Comparison of ENCODE assay signal across 15 mouse cellular contexts in the genomic region with DNA sequence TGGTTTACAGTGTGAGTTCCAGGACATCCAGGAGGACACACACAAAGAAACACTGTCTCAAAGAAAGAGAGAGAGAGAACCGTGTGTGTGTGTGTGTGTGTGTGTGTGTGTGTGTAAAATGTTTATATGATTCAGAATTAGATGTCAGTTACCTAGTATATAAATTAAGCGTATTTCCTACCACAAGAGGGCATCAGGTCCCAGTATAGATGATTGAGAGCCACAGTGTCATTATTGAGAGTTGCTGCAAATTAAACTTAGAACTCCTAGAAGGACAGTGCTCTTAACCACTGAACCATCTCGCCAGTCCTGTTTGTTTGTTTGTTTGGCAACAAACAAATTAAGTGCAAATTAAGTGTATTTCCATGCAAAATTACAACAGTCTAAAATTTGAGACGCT. TPM values are rescaled to one million over a fixed set of nuclear protein-coding genes. Genes with fewer than 3 reads are reported as not detected.
DNase-seq lines count a peak whose midpoint lies in the region; ATAC-seq and TF ChIP-seq lines count a peak whose summit lies in the region.
"Had no signal": no experiment of that assay in that cellular context is flagged by ENCODE, and none has a peak within 500 bp of the region (broad histone marks: within the 10 kb centered on the region; RNA-seq: fewer than 3 reads in every experiment).

No protein-coding gene starts in this region.

- no peak overlapping the region for H3K4me3 ChIP-seq in forebrain, postnatal 0 days (ENCODE audit: low read depth, low read length)
- no peak overlapping the region for H3K4me3 ChIP-seq in forebrain, embryonic 12.5 days (replicated peaks)
- no peak overlapping the region for H3K4me3 ChIP-seq in liver, postnatal 0 days (ENCODE audit: low read depth, low read length)
- H3K4me3 ChIP-seq in liver, embryonic 11.5 days (ENCODE audit: low read depth, low read length) = no peak overlapping the region
- H3K4me3 ChIP-seq in CH12.LX (replicated peaks in 1 of 3; ENCODE audit: low read depth in 2 of 3, low read length in 2 of 3, poor library complexity in 1 of 3) = no peak overlapping the region
- H3K4me3 ChIP-seq: forebrain, embryonic 10.5 days; lung, embryonic 15.5 days had no signal

- TF ChIP-seq CTCF in forebrain, postnatal 0 days (IDR thresholded peaks at IDR 0.05; ENCODE audit: low read depth) = peak; percentile 35
- peak; percentile 43 for TF ChIP-seq CTCF in liver, postnatal 0 days (IDR thresholded peaks at IDR 0.05; ENCODE audit: low read depth)
- peak in 1 of 2 experiments; percentile 42; a peak in 2 of 4 replicates for TF ChIP-seq CTCF in CH12.LX (conservative IDR thresholded peaks at IDR 0.05 in 1 of 2, IDR thresholded peaks at IDR 0.05 in 1 of 2; ENCODE audit: low read depth in 2 of 2, low read length in 2 of 2)
- TF ChIP-seq CTCF in brain, embryonic 14.5 days (IDR thresholded peaks at IDR 0.05; ENCODE audit: borderline replicate concordance, extremely low read depth, insufficient read depth, insufficient read length) = no peak

- TF ChIP-seq RAD21 in CH12.LX (IDR thresholded peaks at IDR 0.05; ENCODE audit: low read depth, low read length) = peak; percentile 11

- no peak overlapping the region for H3K4me2 ChIP-seq in forebrain, postnatal 0 days (ENCODE audit: low read depth)
- H3K4me2 ChIP-seq in forebrain, embryonic 12.5 days = no peak overlapping the region
- H3K4me2 ChIP-seq in liver, postnatal 0 days (ENCODE audit: low read depth, low read length) = no peak overlapping the region
- H3K4me2 ChIP-seq in liver, embryonic 11.5 days = no peak overlapping the region
- no peak overlapping the region for H3K4me2 ChIP-seq in CH12.LX (ENCODE audit: insufficient read depth, low read depth, poor library complexity, severe bottlenecking)
- H3K4me2 ChIP-seq: lung, embryonic 15.5 days had no signal

- TF ChIP-seq EP300 in liver, postnatal 0 days (IDR thresholded peaks at IDR 0.05; ENCODE audit: low read depth) = no peak
- no peak for TF ChIP-seq EP300 in CH12.LX (IDR thresholded peaks at IDR 0.05; ENCODE audit: low read length)

- H3K36me3 ChIP-seq in forebrain, postnatal 0 days (ENCODE audit: insufficient read depth) = peaks cover 69% of the 10 kb centered on the region
- H3K36me3 ChIP-seq in forebrain, embryonic 12.5 days (replicated peaks) = peaks cover 83% of the 10 kb centered on the region
- peaks cover 64% of the 10 kb centered on the region for H3K36me3 ChIP-seq in liver, postnatal 0 days (replicated peaks; ENCODE audit: insufficient read depth, low read length)
- peaks cover 49% of the 10 kb centered on the region for H3K36me3 ChIP-seq in liver, embryonic 11.5 days (ENCODE audit: control insufficient read depth, insufficient read depth, low read length)
- H3K36me3 ChIP-seq in CH12.LX (replicated peaks in 1 of 2; ENCODE audit: control insufficient read depth in 1 of 2, insufficient read depth in 1 of 2, low read length in 1 of 2) = peaks cover 49 to 80% of the 10 kb centered on the region in 2 experiments

- ATAC-seq in forebrain, postnatal 0 days = no peak
- ATAC-seq in forebrain, embryonic 12.5 days (ENCODE audit: low FRiP score) = no peak
- ATAC-seq in liver, postnatal 0 days = no peak
- ATAC-seq in liver, embryonic 11.5 days (replicated peaks; ENCODE audit: low FRiP score) = no peak
- ATAC-seq: midbrain, embryonic 16.5 days had no signal

- no peak for TF ChIP-seq POLR2A in CH12.LX (IDR thresholded peaks at IDR 0.05; ENCODE audit: low read depth, low read length)
- TF ChIP-seq POLR2A in brain, embryonic 14.5 days (IDR thresholded peaks at IDR 0.05; ENCODE audit: borderline replicate concordance, extremely low read depth, insufficient read depth, insufficient read length, poor library complexity, severe bottlenecking) = no peak

- no peaks in the 10 kb centered on the region; the same call in 1 of the 2 replicates for H3K79me2 ChIP-seq in CH12.LX (replicated peaks; ENCODE audit: control insufficient read depth, extremely low read depth, insufficient read depth, poor library complexity, severe bottlenecking)

- H3K27ac ChIP-seq in forebrain, postnatal 0 days (ENCODE audit: low read depth, low read length) = no peak overlapping the region
- H3K27ac ChIP-seq in forebrain, embryonic 12.5 days = no peak overlapping the region
- no peak overlapping the region for H3K27ac ChIP-seq in liver, postnatal 0 days (ENCODE audit: low read depth)
- H3K27ac ChIP-seq in liver, embryonic 11.5 days (ENCODE audit: low read depth, low read length) = no peak overlapping the region
- H3K27ac ChIP-seq in CH12.LX (ENCODE audit: insufficient read depth, low read depth) = no peak overlapping the region
- H3K27ac ChIP-seq: forebrain, embryonic 10.5 days; lung, embryonic 15.5 days had no signal

- no peak for DNase-seq in forebrain, postnatal 0 days
- no peak for DNase-seq in liver, postnatal 0 days
- no peak for DNase-seq in liver, embryonic 11.5 days (ENCODE audit: low spot score)
- no peak for DNase-seq in CH12.LX (ENCODE audit: extremely low read depth)
- DNase-seq in brain, embryonic 14.5 days (ENCODE audit: low read depth) = peak; percentile 6
- DNase-seq in frontal cortex, postnatal 25 days (ENCODE audit: low spot score in 2 of 2) = no peak
- DNase-seq in left cerebral cortex, adult 18-20 months (ENCODE audit: low spot score in 2 of 2) = no peak
- DNase-seq: gastrocnemius, postnatal 14 days; heart, postnatal 14 days; kidney, adult 11 months had no signal

- no peaks in the 10 kb centered on the region for H3K27me3 ChIP-seq in forebrain, postnatal 0 days (ENCODE audit: insufficient read depth, low read length)
- no peaks in the 10 kb centered on the region for H3K27me3 ChIP-seq in forebrain, embryonic 12.5 days
- no peaks in the 10 kb centered on the region for H3K27me3 ChIP-seq in liver, postnatal 0 days (ENCODE audit: insufficient read depth, low read length)
- no peaks in the 10 kb centered on the region for H3K27me3 ChIP-seq in liver, embryonic 11.5 days (replicated peaks; ENCODE audit: control insufficient read depth, insufficient read depth, low read length)
- no peaks in the 10 kb centered on the region for H3K27me3 ChIP-seq in CH12.LX (replicated peaks)
- H3K27me3 ChIP-seq: lung, embryonic 15.5 days had no signal

- H3K9me3 ChIP-seq in forebrain, postnatal 0 days (ENCODE audit: low read length) = no peaks in the 10 kb centered on the region
- H3K9me3 ChIP-seq in forebrain, embryonic 12.5 days = no peaks in the 10 kb centered on the region
- H3K9me3 ChIP-seq in liver, postnatal 0 days (ENCODE audit: low read length) = no peaks in the 10 kb centered on the region
- H3K9me3 ChIP-seq in liver, embryonic 11.5 days (ENCODE audit: control insufficient read depth, low read length) = no peaks in the 10 kb centered on the region
- no peaks in the 10 kb centered on the region for H3K9me3 ChIP-seq in CH12.LX (replicated peaks; ENCODE audit: low read length)
- H3K9me3 ChIP-seq: forebrain, embryonic 10.5 days; lung, embryonic 15.5 days had no signal

- no peaks in the 10 kb centered on the region for H3K4me1 ChIP-seq in forebrain, postnatal 0 days (ENCODE audit: insufficient read depth)
- no peaks in the 10 kb centered on the region for H3K4me1 ChIP-seq in forebrain, embryonic 12.5 days
- H3K4me1 ChIP-seq in liver, postnatal 0 days (ENCODE audit: insufficient read depth) = no peaks in the 10 kb centered on the region
- H3K4me1 ChIP-seq in liver, embryonic 11.5 days (replicated peaks; ENCODE audit: control insufficient read depth, insufficient read depth, low read length) = no peaks in the 10 kb centered on the region
- H3K4me1 ChIP-seq in CH12.LX (ENCODE audit: control insufficient read depth in 1 of 2, insufficient read depth in 2 of 2) = peaks cover 0 to 2% of the 10 kb centered on the region in 2 experiments; a peak in 1 of 4 replicates
- H3K4me1 ChIP-seq: forebrain, embryonic 10.5 days; lung, embryonic 15.5 days had no signal

- in situ Hi-C loops in CH12.LX (cut with MboI; ENCODE audit: low pct_ligation_motif_present, low pct_unique_long_range_greater_than_20kb, low sequenced_read_pairs) = no loop called here

- dilution Hi-C loops in CH12.LX (cut with MboI; ENCODE audit: extremely low pct_ligation_motif_present, extremely low pct_unique_long_range_greater_than_20kb, low sequenced_read_pairs) = no loop called here

- 90% methylated on average over 4 of the region's 4 CpGs for WGBS in forebrain, postnatal 0 days
- 92% methylated on average over 4 of the region's 4 CpGs for WGBS in forebrain, embryonic 12.5 days
- WGBS in liver, postnatal 0 days (ENCODE audit: insufficient replicate concordance) = 84% methylated on average over 4 of the region's 4 CpGs
- WGBS in liver, embryonic 11.5 days = 86% methylated on average over 4 of the region's 4 CpGs

- H3K9ac ChIP-seq in forebrain, postnatal 0 days = no peak overlapping the region
- no peak overlapping the region for H3K9ac ChIP-seq in forebrain, embryonic 12.5 days
- H3K9ac ChIP-seq in liver, postnatal 0 days (replicated peaks) = no peak overlapping the region
- no peak overlapping the region for H3K9ac ChIP-seq in liver, embryonic 11.5 days (ENCODE audit: low read depth, low read length)
- no peak overlapping the region for H3K9ac ChIP-seq in CH12.LX (ENCODE audit: insufficient read depth, low read depth)
- H3K9ac ChIP-seq: lung, embryonic 15.5 days had no signal

RNA-seq across cellular contexts. Expression of a gene that starts 33.8 kb away (rescaled TPM):
- total RNA-seq in forebrain, postnatal 0 days (2014; rRNA removed) = 0.15 TPM in 1 of 2 replicates, not detected in the other
- 0.14 TPM in 1 of 2 replicates, not detected in the other for polyA plus RNA-seq in forebrain, postnatal 0 days (2015; fragmentation: Nextera tagmentation; extraction: Ambion mirVana)
- 0.09 TPM in 1 of 2 replicates, not detected in the other for polyA plus RNA-seq in forebrain, embryonic 12.5 days (2016; fragmentation: Nextera tagmentation; extraction: Ambion mirVana)
- polyA plus RNA-seq in liver, postnatal 0 days (2015; fragmentation: Nextera tagmentation; extraction: Ambion mirVana) = 1,300 and 1,356 TPM in 2 replicates
- polyA plus RNA-seq in liver, embryonic 11.5 days (2014; fragmentation: Nextera tagmentation; extraction: Ambion mirVana) = 124 and 136 TPM in 2 replicates
- 0.04 TPM in 1 of 2 replicates, not detected in the other for total RNA-seq in CH12.LX (2012; rRNA removed)
- total RNA-seq in CH12.LX (2014; rRNA removed) = not detected in 2 replicates
- not detected in 2 replicates for polyA plus RNA-seq in CH12.LX (2012; ENCODE audit: insufficient read length, low read depth)
- polyA plus RNA-seq in brain, embryonic 14.5 days (2012; rRNA removed) = 0.18 TPM in 2 replicates
- under 1 TPM in 1 of 2 experiments, not detected in 1; 0.14 TPM for total RNA-seq in left cerebral cortex, adult 18-20 months (2021)
- total RNA-seq: layer of hippocampus, postnatal 25 days had no signal
- polyA plus RNA-seq: forebrain, embryonic 10.5 days had no signal

RNA-seq across cellular contexts. Expression of a gene that starts 47.2 kb away (rescaled TPM):
- 18.5 and 30.7 TPM in 2 replicates for total RNA-seq in forebrain, postnatal 0 days (2014; rRNA removed)
- polyA plus RNA-seq in forebrain, postnatal 0 days (2015; fragmentation: Nextera tagmentation; extraction: Ambion mirVana) = 6.2 and 8.7 TPM in 2 replicates
- polyA plus RNA-seq in forebrain, embryonic 12.5 days (2016; fragmentation: Nextera tagmentation; extraction: Ambion mirVana) = 8.9 and 12.6 TPM in 2 replicates
- polyA plus RNA-seq in liver, postnatal 0 days (2015; fragmentation: Nextera tagmentation; extraction: Ambion mirVana) = 1.8 and 2.1 TPM in 2 replicates
- 5.1 and 5.4 TPM in 2 replicates for polyA plus RNA-seq in liver, embryonic 11.5 days (2014; fragmentation: Nextera tagmentation; extraction: Ambion mirVana)
- total RNA-seq in CH12.LX (2012; rRNA removed) (8.1 and 8.3 TPM in 2 replicates), CH12.LX (2014; rRNA removed) (8.8 and 9.2 TPM in 2 replicates)
- 16.0 and 17.1 TPM in 2 replicates for polyA plus RNA-seq in CH12.LX (2012; ENCODE audit: insufficient read length, low read depth)
- polyA plus RNA-seq in brain, embryonic 14.5 days (2012; rRNA removed) = 26.8 and 27.3 TPM in 2 replicates
- total RNA-seq in left cerebral cortex, adult 18-20 months (2021) = 10 to 100 TPM; 10.2 to 11.4 TPM

RNA-seq across cellular contexts. Expression of a gene that starts 47.3 kb away (rescaled TPM):
- total RNA-seq in forebrain, postnatal 0 days (2014; rRNA removed) = 81.5 and 104 TPM in 2 replicates
- polyA plus RNA-seq in forebrain, postnatal 0 days (2015; fragmentation: Nextera tagmentation; extraction: Ambion mirVana) = 107 and 111 TPM in 2 replicates
- polyA plus RNA-seq in forebrain, embryonic 12.5 days (2016; fragmentation: Nextera tagmentation; extraction: Ambion mirVana) = 71.0 and 76.1 TPM in 2 replicates
- 27.3 and 28.1 TPM in 2 replicates for polyA plus RNA-seq in liver, postnatal 0 days (2015; fragmentation: Nextera tagmentation; extraction: Ambion mirVana)
- polyA plus RNA-seq in liver, embryonic 11.5 days (2014; fragmentation: Nextera tagmentation; extraction: Ambion mirVana) = 99.2 and 100 TPM in 2 replicates
- total RNA-seq in CH12.LX (2012; rRNA removed) (15.6 and 20.6 TPM in 2 replicates), CH12.LX (2014; rRNA removed) (19.7 and 22.4 TPM in 2 replicates)
- polyA plus RNA-seq in CH12.LX (2012; ENCODE audit: insufficient read length, low read depth) = 30.2 and 35.4 TPM in 2 replicates
- 86.5 and 90.0 TPM in 2 replicates for polyA plus RNA-seq in brain, embryonic 14.5 days (2012; rRNA removed)
- total RNA-seq in left cerebral cortex, adult 18-20 months (2021) = 10 to 100 TPM; 67.0 to 67.9 TPM

Comparison
In these comparisons a context has a peak if more than half of its experiments do, and no peak if none do; other contexts are left out.
1. RNA of a gene that starts 33.8 kb away (polyA plus RNA-seq): 1,300 to 1,356 TPM in liver, postnatal 0 days and 124 to 136 TPM in liver, embryonic 11.5 days; 0.18 TPM in brain, embryonic 14.5 days, 0.09 TPM in forebrain, embryonic 12.5 days, not detected in CH12.LX and 0.14 TPM in forebrain, postnatal 0 days; every median in the first group is over 100 times any median in the second.